In the genomic region with DNA sequence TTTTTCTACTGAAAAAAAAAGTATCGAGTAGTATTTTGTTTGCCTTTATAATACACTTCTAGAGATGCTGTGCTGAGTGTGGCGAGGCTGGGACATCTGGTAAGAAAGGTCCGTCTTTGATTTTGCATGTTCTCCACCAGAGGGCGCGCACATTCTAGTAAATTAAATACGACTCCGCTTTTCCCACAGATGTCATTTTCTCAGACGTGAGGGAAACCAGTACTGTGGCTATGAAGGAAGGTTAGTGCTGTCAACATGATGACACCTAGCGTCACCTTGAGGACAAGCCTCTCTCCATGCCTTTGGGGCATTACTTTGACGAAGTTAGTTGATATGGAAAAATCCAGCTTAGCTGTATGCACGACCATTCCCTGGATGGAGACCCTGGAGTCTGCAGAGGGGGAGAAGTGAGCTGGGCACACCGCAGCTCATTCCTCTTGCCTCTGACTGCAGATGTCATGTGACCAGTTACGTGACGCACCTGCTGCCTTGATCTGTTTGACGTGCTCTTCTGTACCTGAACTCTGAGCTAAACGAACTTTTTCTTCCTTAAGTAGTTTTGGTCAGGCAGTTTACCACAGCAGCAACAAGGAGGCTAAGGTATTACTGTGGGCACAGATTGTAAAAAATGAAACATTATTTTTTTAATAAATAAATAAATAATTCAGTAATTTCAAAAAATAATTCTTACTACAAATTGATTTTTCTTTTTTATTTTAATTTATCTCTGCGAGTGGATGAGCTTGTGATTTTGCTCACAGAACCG, we compare ENCODE assay signal across 8 mouse cellular contexts. TPM values are rescaled to one million over a fixed set of nuclear protein-coding genes. Genes with fewer than 3 reads are reported as not detected.
A peak's percentile ranks its signal among the peaks of the same experiment; 100 is the strongest.
DNase-seq lines count a peak whose midpoint lies in the region; ATAC-seq lines count a peak whose summit lies in the region.

No protein-coding gene starts in this region.

- WGBS in hindbrain, embryonic 11.5 days, result 30% methylated on average over 18 of the region's 18 CpGs

- no peaks in the 10 kb centered on the region for H3K4me1 ChIP-seq in hindbrain, embryonic 11.5 days (replicated peaks; ENCODE audit: control insufficient read depth, insufficient read depth, low read length)

- H3K9ac ChIP-seq in hindbrain, embryonic 11.5 days (ENCODE audit: low read depth, low read length), result no peak overlapping the region

- H3K4me2 ChIP-seq in hindbrain, embryonic 11.5 days (replicated peaks; ENCODE audit: low read depth, low read length), result no peak overlapping the region

- no peaks in the 10 kb centered on the region for H3K36me3 ChIP-seq in hindbrain, embryonic 11.5 days (ENCODE audit: control insufficient read depth, insufficient read depth, low read length)

- H3K9me3 ChIP-seq in hindbrain, embryonic 11.5 days (ENCODE audit: control insufficient read depth, low read length), result no peaks in the 10 kb centered on the region

- H3K4me3 ChIP-seq in hindbrain, embryonic 11.5 days (ENCODE audit: low read depth, low read length), result no peak overlapping the region

- peak; percentile 89 for ATAC-seq in frontal cortex, adult (ENCODE audit: low TSS enrichment)
- peak; percentile 74 for ATAC-seq in hindbrain, embryonic 11.5 days (ENCODE audit: low FRiP score)

- H3K27ac ChIP-seq in hindbrain, embryonic 11.5 days (ENCODE audit: low read depth, low read length), result no peak overlapping the region

- no peaks in the 10 kb centered on the region for H3K27me3 ChIP-seq in hindbrain, embryonic 11.5 days (ENCODE audit: control insufficient read depth, insufficient read depth, low read length)

- DNase-seq in NIH3T3 (ENCODE audit: low read depth), result peak; percentile 93
- peak; percentile 48 to 66 for DNase-seq in cerebellum, adult 18-20 months
- peak; percentile 84 for DNase-seq in hindbrain, embryonic 11.5 days (ENCODE audit: low spot score)
- peak; percentile 27 for DNase-seq in layer of hippocampus, adult 9-11 months
- peak; percentile 55 for DNase-seq in lung, postnatal 25 days (ENCODE audit: low spot score)
- DNase-seq in retina, postnatal 7 days (ENCODE audit: low read depth, low spot score), result peak; percentile 67
- DNase-seq in yolk sac, embryonic 10.5 days (ENCODE audit: low spot score), result peak; percentile 54

RNA-seq across cellular contexts. Expression of gene Mep1a, which starts 16.2 kb away (rescaled TPM):
- polyA plus RNA-seq in hindbrain, embryonic 11.5 days (2014; fragmentation: Nextera tagmentation; extraction: Ambion mirVana), result not detected in 2 replicates

RNA-seq across cellular contexts. Expression of gene Ankrd66, which starts 24.6 kb away (rescaled TPM):
- polyA plus RNA-seq in hindbrain, embryonic 11.5 days (2014; fragmentation: Nextera tagmentation; extraction: Ambion mirVana), result 1.2 TPM in 2 replicates

RNA-seq across cellular contexts. Expression of gene Pla2g7, which starts 49.1 kb away (rescaled TPM):
- polyA plus RNA-seq in hindbrain, embryonic 11.5 days (2014; fragmentation: Nextera tagmentation; extraction: Ambion mirVana), result 15.4 and 16.3 TPM in 2 replicates

Comparison
In these comparisons a context has a peak if more than half of its experiments do, and no peak if none do; other contexts are left out.
1. DNase-seq: peak in every context shown above with its lines; median percentile 93 in NIH3T3; 84 in hindbrain, embryonic 11.5 days; 67 in retina, postnatal 7 days; 57 in cerebellum, adult 18-20 months; 55 in lung, postnatal 25 days; 54 in yolk sac, embryonic 10.5 days; 27 in layer of hippocampus, adult 9-11 months.